Mouse (Mus musculus) stomach, postnatal 0 days (tissue): Measurements from ENCODE around the gene Des.

ENCODE experiments used
- CTCF ChIP-seq: IDR thresholded peaks from 2 replicates; pipeline ENCODE4 v1.5.1; 2016; ENCODE audit warnings: antibody characterized with exemption, low read depth, mild to moderate bottlenecking, moderate library complexity
- EP300 ChIP-seq: optimal IDR thresholded peaks from 2 replicates; pipeline ENCODE3; 2016; ENCODE audit warnings: antibody characterized with exemption

DNA sequence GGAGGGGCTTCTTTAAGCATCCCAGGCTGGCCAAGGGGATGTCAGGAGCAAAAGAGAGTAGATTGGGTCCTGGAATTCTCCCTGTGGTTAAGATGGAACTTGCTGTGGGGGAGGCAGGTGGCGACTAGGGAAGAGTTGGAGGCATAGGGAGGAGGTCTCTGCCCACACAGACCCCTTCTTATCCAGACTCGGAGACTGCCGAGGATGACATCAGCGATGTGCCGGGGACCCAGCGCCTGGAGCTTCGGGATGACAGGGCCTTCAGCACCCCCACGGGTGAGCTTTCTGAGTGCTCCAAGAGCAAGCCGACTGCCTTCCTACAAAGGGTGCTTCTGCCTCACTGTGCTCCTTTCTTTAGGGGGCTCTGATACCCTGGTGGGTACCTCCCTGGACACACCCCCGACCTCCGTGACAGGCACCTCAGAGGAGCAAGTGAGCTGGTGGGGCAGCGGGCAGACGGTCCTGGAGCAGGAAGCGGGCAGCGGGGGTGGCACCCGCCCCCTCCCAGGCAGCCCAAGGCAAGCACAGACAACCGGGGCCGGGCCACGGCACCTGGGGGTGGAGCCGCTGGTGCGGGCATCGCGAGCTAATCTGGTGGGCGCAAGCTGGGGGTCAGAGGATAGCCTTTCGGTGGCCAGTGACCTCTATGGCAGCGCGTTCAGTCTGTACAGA, 24.5 kb downstream of the Des start:
- TF ChIP-seq CTCF (no peak), EP300 (no peak)
